Mouse (Mus musculus) liver, postnatal 0 days (tissue): ENCODE measurements around the gene Slc35a3.

Source experiments
- CTCF ChIP-seq: sonication (generic); IDR thresholded peaks from 2 replicates; pipeline ENCODE4 v1.5.1; 2016; ENCODE audit warnings: antibody characterized with exemption, low read depth
- EP300 ChIP-seq: IDR thresholded peaks from 2 replicates; pipeline ENCODE4 v1.6.1; 2016; ENCODE audit warnings: antibody characterized with exemption, low read depth, mild to moderate bottlenecking

GRCm38 (mm10) chr3:116701601-116702000, 11.0 kb downstream of the Slc35a3 start:
- TF ChIP-seq CTCF (no peak), EP300 (no peak)
